Mouse (Mus musculus) layer of hippocampus, postnatal 36 days (tissue): ENCODE results near the gene Mertk. TPM values are rescaled to one million over a fixed set of nuclear protein-coding genes. Genes with fewer than 3 reads are reported as not detected.

Source experiments
- DNase-seq, 2 experiments: peaks; one replicate each; pipeline ENCODE4 v3.0.0; 2022
- total RNA-seq, 2 experiments: library from RNA; stranded (reverse); gene quantifications; 2 replicates each; pipeline ENCODE4 v1.2.3; 2021

The Mertk gene
- total RNA-seq, 2 experiments from 2014 or later: 26.2 to 44.1 TPM

DNA sequence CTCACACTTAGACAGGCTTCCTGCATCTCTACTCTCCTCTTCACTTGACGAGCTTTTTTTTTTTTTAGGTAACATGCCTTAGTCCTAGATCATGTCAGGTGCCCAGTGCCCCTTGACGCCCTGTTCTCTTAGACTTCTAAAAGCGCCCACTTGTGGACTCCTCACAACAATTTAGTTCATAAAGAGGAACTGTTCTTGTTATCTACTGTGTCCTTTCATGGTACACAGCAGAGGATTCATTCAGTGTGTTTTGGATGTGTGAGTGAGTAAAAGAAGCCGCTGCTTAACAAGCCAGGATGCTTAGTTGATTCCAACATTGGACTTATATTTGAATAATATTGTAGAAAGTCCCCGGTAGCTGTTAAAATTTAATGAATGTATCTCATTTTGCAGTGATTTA is 125.1 kb downstream of the Mertk start:
- DNase-seq: no peak

DNA sequence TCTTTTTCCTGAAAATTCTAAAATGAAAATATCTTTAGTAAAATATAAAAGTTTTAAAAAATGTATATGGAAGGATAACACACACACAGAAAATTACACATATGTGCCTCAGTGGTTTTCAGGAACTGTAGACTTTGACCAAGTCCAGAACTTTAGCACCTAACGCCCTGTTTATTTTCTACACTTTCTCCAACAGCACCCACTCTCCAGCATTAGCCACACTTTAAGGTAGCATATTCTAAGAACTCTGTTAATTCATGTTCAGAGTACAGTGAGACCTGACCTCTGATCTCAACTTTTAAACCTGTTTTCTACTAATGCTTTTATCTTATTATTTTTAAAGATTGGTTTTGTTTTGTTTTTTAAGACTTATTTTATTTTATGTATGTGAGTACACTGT is 129.0 kb downstream of the Mertk start:
- no peak for DNase-seq

DNA sequence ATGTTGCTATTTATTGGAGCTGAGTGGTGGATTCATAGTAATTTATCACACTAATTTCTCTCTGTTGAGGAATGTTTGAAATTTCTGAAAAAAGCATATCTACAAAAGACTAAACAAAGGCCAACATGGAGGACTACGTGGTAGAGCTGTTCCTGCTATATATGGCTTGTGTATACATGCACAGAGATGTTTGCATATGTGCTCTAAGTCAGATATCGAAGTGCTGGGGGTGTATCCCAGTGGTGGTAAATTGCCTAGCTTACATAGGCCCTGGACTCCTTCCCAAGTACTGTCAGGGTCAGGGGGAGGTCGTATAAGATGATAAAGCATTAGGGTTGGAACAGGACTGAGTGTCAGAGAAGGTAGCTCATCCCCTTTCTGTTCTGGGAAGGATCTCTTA is 133.9 kb downstream of the Mertk start:
- DNase-seq: no peak

DNA sequence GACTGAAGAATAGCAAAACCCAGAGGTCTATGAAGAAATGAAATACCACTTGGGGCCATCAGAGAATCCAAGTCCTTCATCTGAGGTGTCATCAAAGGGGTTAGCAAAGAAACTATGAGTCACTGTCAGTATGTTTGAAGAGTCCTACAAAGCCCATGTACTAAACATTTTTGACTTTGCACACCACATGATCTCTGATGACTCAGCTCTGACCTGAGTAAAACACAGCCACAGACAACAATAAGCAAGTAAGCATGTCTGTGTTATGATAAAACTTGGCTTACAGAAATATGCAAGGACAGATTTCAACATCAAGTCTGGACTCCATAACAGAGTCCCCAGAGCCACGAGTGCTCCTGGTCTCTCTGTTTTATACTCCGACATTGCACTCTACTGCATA is 134.3 kb downstream of the Mertk start:
- DNase-seq: no peak

DNA sequence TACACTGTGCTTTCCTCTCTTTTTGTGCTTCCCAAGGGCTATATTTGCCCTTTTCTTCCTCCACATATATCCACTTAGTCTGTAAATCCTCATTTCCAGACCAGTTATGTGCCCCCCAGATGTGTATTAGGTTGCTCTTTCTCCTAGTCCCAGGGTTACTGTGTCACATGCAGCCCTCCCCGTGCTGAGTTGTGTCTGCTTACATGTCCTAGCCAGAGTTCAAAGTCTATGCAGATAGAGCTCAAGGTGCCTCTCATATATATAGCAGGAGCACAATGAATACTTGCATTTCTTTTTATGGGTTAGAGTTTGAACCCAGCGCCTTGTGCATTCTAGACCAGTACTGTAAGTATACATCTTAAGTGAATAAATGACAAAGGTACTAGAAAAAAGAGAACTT is 134.7 kb downstream of the Mertk start:
- no peak for DNase-seq

DNA sequence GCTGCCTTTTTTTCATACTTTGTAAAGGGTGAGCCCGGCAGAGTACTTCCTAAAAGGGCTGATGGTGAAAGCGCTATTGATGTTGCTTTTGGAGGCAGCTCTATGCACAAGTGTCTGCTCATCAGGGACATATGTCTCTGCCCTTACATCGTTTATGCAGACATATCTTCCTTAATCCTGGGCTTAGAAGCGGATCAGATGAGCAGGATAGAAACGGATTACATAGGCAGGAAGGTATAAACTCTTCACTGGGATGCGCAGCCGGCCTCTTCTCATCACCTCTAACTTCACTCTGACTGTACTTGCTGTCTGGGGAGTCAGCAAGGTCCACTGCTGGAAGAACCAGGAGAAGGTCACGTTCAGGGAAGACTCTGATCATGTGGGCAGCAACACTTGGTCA is 138.8 kb downstream of the Mertk start:
- DNase-seq: no peak

DNA sequence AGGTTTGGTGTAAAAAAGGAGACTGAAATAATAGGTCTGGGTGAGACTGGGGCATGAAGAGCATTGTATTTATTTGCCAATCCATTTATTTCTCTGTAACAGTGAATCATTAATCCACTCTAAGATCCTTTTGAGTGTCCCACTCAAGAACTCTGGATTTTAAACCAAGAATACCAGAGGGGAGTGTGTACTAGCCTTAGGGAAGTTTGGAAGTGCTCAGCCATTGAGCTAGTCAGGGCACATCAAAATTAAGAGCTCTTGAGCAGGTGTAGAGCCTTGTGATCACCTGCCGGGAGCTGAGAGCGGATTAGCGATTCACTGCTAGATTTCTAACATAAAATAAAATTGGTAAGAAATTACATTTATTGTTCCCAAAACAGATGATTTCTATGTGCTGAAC is 139.9 kb downstream of the Mertk start:
- DNase-seq: no peak

DNA sequence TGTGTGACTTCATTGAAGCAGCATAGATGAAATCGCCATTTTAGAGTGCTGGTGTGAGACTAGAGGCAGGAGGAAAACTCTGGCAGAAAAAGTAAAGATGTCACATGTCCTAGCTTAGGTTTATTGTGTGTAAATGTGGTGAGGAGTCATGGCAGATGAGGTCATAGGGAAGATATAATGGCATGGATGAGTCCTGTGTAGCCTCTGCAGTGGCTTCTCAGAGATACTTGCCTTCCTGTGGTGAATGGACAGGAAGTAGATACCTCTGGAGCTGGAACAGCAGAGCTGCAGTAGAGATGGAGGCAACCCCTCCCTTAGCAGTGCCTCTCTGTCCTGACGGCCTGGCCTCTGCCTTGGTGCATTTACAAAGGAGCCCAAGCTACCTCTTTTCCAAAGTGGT is 140.7 kb downstream of the Mertk start:
- DNase-seq: no peak

DNA sequence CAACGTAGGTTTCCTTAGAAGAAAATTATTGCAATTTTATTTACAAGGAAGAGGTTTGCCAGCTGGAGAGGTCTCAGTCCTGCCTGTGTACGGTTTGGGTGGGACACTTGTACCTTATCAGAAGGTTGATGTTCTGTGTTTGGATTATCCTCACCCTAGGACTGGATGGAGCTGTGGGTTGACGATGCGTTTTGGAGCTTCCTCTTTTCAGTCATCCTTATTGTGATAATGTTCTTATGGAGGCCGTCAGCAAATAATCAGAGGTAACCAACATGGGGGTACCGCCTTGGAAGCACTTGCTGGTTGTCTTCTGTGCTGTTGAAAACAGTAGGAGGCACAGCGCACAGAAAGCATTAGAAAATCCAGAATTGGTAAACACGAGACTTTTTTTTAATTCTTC is 143.7 kb downstream of the Mertk start:
- DNase-seq: no peak

DNA sequence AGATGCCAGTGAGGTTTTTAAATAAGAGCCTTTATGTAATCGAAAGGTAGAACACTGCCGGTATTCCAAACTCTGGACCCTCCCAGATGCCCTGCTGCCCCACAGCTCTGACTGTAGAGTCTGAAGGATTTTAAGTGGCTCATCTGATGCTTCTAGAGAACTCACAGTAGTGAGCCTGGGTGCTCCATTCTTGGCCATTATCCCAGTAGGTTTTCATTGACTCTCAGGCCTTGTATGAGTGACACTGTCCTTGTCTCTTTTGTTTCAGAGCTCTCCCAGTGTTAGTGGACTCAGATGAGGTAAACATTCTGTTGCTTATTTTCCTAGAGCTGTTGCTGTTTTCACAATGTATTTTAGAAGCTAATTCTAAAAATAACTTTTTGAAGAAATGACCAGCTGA is 151.3 kb downstream of the Mertk start:
- no peak for DNase-seq

Other genes starting within 250 kb of the Mertk start
- not detected for gene Spdye4c, start 107.7 kb upstream of the Mertk start, total RNA-seq
- 10 to 100 TPM; 63.0 to 71.0 TPM for gene Anapc1, start 11.6 kb upstream of the Mertk start, total RNA-seq
- gene Tmem87b, start 119.2 kb downstream of the Mertk start, total RNA-seq: 10 to 100 TPM; 34.7 to 36.1 TPM
- gene Fbln7, start 164.0 kb downstream of the Mertk start, total RNA-seq: under 1 TPM; 0.72 to 0.91 TPM
- 1 to 10 TPM; 5.8 to 6.0 TPM for gene Zc3h8, start 245.1 kb downstream of the Mertk start, total RNA-seq